Mouse (Mus musculus) liver, embryonic 14.5 days (tissue): Measurements from ENCODE around the gene Misp.

Experiments
- CTCF ChIP-seq: IDR thresholded peaks from 2 replicates; pipeline ENCODE4 v1.5.1; 2016; ENCODE audit warnings: antibody characterized with exemption, low read depth, control low read depth
- EP300 ChIP-seq: IDR thresholded peaks from 2 replicates; pipeline ENCODE4 v1.6.1; 2016; ENCODE audit warnings: antibody characterized with exemption, low read depth

- TF ChIP-seq CTCF (no peak), EP300 (no peak)
Measured at GRCm38 (mm10) chr10:79866601-79867000, 45.8 kb downstream of the Misp start.
